Mouse (Mus musculus) left cerebral cortex, postnatal 14 days (tissue): ENCODE measurements around the gene Ttyh2. TPM values are rescaled to one million over a fixed set of nuclear protein-coding genes. Genes with fewer than 3 reads are reported as not detected.

ENCODE experiments used
- DNase-seq, 2 experiments: peaks; one replicate each; pipeline ENCODE4 v3.0.0; 2021 to 2022; ENCODE audit warnings: low spot score in 2 of 2, mixed read lengths in 1 of 2
- intact Hi-C: fragments of 180-260 bp; cut with DNase I; formaldehyde crosslinking; loops from one replicate; pipeline ENCODE4 v1.15.1; 2025
- total RNA-seq, 2 experiments: library from RNA; stranded (reverse); gene quantifications; 2 replicates each; pipeline ENCODE4 v1.2.3; 2021

The Ttyh2 gene
- total RNA-seq, 2 experiments from 2014 or later: 24.0 to 24.6 TPM

DNA sequence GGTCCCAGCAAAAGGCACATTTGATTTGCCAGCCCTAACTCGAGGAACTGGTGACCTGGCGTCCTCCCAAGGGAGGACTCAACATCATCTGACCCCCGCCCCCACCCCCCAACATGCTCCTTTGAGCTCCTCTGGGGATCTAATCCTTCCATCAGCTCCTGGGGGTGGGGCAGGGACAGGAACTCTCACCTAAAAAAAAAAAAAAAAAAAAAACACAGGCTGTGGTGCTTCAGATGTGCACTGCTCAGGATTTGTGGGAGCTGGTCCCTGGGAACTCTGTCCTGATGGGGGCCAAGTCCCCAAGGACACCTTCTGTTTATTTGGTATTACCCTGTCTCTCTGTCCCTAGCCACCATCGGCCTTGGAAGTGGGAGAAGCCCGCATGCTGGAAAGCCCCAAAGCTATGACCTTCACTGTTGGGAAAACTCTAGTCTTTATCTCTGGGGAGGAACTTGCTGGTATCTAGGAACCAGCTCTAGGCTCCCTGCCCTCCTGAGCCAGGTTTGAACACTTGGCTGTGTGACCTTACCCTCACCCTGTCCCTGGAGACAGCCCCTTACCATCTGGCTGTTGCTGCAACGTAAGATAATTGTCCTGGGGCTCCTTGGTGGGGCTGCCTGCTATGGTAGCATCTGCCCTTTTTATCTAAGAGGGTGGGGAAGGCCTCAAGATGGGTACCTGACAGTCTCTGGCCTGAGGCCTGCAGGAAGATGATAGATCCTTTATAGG is 16.4 kb downstream of the Ttyh2 start:
- no peak for DNase-seq
- intact Hi-C loops: no loop called here

GRCm38 (mm10) chr11:114692601-114693000 is 17.4 kb downstream of the Ttyh2 start:
- no peak for DNase-seq
- intact Hi-C loops: no loop called here

DNA sequence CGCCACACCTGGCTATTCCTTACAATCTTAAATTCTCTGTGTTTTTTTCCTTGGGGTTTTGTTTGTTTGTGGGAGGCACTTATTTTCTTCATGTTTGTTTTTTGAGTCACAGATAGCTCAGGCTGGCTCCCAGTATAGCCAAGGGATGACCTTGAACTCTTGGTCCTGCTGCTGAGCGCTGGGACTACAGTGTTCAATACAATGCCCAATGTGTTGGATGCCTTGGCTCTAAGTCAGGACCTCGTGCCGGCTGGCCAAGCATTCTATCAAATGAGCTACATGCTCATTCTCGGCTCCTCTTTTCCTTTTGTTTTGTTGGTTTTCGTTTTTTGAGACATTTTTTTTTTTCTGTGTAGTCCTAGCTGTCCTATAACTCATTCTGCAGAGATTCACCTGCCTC is 18.2 kb downstream of the Ttyh2 start:
- DNase-seq: no peak
- intact Hi-C loops: no loop called here

DNA sequence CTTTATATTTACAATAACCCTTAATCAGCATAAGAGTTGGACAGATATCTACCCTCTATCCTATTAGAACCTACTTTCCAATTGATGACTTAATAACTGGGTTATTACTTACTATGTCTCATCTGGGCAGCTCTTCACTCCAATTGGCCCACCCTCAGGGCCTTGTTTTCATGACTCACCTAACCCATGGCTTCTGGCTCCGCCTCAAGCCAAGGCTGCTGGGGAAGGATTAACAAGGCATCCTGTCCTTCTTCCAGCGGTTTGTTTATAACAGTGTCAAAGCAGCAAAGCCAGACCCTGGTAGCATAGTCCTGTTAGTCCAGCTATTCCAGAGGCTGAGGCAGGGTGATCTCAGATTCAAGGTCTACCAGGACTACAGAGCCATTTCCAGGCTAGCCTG is 19.2 kb downstream of the Ttyh2 start:
- intact Hi-C loops: no loop called here
- no peak for DNase-seq

- DNase-seq: no peak
- intact Hi-C loops: no loop called here
These were observed 23.3 kb downstream of the Ttyh2 start for GRCm38 (mm10) chr11:114698496-114698895.

GRCm38 (mm10) chr11:114699511-114699910 is 24.3 kb downstream of the Ttyh2 start:
- no peak for DNase-seq
- intact Hi-C loops: no loop called here

DNA sequence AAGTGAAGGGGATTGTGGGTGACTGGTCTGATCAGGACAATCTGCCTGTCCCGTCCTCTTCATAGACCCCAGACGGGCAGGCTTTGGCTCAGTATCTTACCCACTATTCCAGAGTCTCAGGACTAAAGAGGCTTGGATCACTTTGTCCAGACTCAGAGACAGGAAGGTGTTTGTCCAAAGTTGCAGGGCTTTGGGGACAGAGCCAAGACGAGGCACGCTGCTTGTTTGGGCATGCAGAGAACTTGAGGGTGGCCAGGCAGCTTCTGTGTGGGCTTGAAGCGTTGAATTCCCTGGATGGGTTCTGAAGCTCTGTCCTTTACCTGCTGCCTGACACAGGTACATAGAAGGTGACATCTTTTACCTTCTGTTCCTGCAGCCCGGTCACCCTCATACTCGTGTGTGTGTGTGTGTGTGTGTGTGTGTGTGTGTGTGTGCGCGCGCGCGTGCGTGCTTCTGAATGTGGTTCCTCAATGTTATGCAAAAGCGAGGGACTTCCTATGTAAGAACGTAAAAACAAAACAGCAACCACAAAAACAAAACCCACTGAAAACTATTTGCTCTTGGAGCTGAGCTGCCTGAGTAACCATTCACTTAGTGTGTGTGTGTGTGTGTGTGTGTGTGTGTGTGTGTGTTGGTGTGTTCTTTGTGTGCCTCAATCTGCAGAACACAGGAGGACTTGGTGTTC is 27.2 kb downstream of the Ttyh2 start:
- DNase-seq: peak in 1 of 2 experiments; percentile 79
- intact Hi-C loops: no loop called here

DNA sequence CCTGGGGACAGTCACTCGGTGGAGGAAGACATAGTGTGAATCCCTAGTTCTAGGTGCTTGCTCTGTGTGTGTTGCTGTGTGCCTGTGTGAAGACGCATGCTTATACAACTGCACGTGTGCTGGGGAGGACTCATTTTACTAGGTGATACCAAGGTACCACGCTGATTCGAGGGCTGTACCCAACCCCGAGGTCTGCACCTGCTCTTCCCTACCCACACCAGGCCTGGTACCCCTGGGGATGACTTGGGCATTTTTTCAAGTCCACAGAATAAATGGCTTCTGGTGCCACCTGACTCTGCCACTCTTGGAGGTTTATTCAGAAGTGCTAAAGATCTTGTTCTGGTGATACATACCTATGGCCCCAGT is 27.7 kb downstream of the Ttyh2 start:
- no peak for DNase-seq
- intact Hi-C loops: no loop called here

DNA sequence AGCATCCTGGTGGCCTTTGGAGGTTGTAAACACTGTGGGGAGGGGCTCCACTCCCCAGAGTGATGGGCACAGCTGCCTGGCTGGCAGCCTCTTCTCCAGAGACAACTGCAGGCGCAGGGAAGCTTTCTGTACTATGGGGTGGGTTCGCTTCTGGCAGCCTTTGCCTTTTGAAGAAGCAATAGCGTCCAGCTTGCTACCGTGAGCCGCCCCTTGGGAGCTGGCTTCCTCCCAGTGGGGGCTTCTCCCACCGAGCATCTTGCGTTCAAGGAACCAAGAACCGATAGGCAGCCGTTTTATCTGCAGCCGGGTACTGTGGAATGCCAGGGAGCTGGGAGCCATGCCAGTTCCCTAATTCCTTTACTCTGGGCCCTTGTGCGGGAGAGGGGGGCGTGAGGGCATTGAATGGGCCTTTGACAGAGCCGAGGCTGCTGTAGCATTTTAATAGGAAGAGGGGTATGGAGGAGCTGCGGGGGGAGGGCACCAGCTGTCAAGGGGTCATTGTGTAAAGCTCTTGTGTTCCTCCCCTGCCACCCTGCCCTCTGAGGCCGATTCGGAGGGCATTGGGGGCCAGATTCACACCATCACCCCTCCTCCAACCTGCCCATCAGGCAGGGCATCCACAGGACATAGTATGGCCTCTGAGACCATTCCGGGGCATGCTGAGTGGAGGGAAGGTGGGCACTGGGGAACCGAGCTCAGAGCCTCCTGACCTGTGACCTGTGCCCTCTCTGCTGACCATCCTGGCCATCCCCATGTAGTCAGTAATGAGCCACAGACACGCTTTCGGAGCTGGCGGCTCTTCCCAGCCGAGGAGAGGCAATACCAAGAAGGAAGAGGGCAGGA is 29.1 kb downstream of the Ttyh2 start:
- DNase-seq: peak; percentile 70 to 82
- intact Hi-C loops: no loop called here

- intact Hi-C loops: no loop called here
- DNase-seq: no peak
These were observed 31.1 kb downstream of the Ttyh2 start for GRCm38 (mm10) chr11:114706358-114706757.

- intact Hi-C loops: no loop called here
- DNase-seq: no peak
These were observed 36.2 kb downstream of the Ttyh2 start for GRCm38 (mm10) chr11:114711393-114711792.

GRCm38 (mm10) chr11:114711861-114712260 is 36.6 kb downstream of the Ttyh2 start:
- intact Hi-C loops: no loop called here
- DNase-seq: no peak

DNA sequence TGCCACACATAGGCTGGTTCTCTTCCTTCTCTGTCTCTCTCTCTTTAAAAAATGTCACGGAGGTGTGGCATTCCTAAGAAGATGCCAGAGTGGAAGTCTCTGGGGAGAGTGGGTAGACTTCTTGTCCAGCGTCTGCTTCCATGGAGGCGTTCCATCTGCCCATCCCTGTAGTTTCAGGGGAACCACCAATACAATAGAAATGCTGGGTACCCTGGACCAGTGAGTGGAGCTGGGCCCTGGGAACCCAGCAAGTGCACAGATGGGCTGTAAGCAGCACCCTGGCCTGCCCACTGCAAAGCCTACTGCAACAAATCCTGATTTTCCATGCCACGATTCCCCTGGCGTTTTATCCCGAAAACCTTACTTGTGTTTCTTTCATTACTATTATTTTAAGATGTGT is 39.3 kb downstream of the Ttyh2 start:
- DNase-seq: peak; percentile 45 to 64
- intact Hi-C loops: no loop called here

DNA sequence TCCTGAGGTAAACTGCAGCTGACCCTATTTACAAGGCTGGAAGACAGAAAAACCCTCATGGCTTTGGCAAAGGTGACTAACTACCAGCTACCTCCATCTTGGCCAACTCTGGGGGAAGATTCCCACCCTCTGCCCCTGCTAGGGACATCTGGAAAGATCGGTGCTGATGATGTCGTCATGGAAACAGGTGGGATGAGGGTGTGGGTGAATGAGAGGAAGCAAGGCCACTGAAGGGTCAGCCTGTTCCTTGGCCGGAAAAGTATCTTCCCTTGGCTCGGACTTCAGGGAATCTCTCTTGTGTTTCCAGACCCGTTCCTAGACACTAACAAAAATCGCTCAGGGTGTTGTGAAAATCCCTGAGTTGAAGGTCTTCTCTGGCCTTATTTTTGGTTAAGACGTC is 40.3 kb downstream of the Ttyh2 start:
- intact Hi-C loops: no loop called here
- DNase-seq: no peak

GRCm38 (mm10) chr11:114720535-114720934 is 45.3 kb downstream of the Ttyh2 start:
- DNase-seq: no peak
- intact Hi-C loops: no loop called here

DNA sequence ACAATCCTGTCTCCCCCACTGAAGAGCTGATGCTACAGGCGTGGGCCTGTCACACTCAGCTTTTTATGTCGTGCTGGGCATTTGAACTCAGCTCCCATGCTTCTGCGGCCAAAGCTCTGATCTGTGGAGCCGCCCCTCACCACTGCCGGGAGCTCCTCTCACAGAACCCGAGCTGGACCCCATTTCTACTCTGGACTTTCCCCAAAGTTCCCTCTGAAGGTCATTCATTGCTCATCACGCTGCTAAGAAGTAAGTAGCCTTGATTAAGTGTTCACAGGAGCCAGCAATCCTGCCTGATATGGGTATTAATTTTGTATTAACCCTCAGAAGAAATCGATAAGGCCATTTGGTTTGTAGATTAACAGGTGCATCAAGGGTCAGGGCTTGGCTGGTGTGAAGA is 47.2 kb downstream of the Ttyh2 start:
- DNase-seq: no peak
- intact Hi-C loops: no loop called here

- no peak for DNase-seq
- intact Hi-C loops: no loop called here
These were observed 47.8 kb downstream of the Ttyh2 start for GRCm38 (mm10) chr11:114723030-114723429.

GRCm38 (mm10) chr11:114724787-114725590 is 49.8 kb downstream of the Ttyh2 start:
- intact Hi-C loops: no loop called here

DNA sequence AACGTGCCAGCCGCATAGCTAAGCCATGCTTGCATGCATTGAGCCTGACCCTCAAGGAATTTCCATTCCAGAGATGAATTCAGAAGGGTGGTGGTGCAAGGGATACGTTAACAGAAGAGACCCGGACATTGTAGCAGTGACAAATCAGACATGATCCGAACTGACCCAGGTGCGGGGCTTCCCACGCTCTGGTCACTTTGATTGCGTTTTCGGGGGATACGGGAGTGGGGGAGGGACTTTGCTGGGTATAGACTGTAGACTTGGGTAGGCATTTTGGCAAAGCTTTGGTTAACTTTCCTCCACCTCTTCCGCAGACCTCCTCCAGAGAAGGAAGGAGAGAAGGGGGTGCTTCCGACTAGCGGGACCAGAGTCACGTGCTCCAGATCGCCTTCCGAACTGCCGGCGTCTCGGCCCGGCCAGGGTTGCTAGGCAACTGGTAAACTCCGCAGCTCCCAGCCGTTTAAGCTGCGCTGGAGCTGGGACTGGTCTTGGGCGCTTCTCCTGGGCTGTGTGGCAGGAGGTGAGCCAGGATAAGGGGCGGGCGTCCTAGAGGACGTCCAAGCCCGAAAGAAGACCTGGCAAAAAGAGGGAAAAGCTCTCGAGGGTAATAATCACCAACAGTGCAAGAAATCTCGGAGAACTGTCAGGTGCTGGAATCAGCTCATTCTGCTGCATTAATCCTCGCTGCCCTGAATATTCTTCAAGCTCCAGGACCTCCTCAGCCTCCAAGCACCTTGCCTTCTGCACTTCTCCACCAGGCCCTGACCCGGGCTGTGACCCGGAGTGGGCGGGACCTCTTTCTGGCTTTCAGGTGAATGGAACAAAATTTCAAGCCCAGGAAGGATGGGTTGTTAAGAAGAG is 52.0 kb downstream of the Ttyh2 start, which contains the start of gene Dnaic2:
Gene Dnaic2 (plus strand): TSS at position 444 of the 861 bp plus-strand sequence.
- DNase-seq: peak; percentile 67 to 77
- intact Hi-C loops: no loop called here

More at GRCm38 (mm10) chr11:114724787-114725590, 49.8 kb downstream of the Ttyh2 start:
- DNase-seq: peak in 1 of 2 experiments; percentile 24
